Mouse (Mus musculus) urinary bladder, postnatal 36 days (tissue): ENCODE data around the gene Gprc5c.

Experiments used
- DNase-seq, 2 experiments: peaks; one replicate each; pipeline ENCODE4 v3.0.0; 2022; ENCODE audit warnings: low spot score in 2 of 2, mixed read lengths in 1 of 2

The Gprc5c gene

DNA sequence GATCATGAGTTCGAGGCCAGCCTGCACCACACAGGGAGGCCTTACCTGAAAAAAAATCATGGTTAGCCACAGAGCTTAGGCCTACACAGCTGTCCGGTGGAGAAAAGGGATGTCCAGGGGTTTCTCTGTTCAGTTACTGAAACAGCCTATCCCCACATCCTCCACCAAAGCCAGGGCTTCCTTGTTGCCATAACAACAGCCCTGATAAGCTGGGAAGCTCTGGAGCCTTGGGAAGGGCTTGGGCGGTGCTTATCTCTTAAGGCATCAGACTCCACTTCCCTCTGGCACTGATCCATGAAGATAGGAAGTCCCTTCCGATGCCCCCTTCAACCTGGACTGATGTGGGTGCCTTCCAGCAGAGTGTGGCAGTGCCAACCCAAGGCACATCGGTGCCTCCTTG lies 17.8 kb upstream of the Gprc5c start:
- DNase-seq = no peak

DNA sequence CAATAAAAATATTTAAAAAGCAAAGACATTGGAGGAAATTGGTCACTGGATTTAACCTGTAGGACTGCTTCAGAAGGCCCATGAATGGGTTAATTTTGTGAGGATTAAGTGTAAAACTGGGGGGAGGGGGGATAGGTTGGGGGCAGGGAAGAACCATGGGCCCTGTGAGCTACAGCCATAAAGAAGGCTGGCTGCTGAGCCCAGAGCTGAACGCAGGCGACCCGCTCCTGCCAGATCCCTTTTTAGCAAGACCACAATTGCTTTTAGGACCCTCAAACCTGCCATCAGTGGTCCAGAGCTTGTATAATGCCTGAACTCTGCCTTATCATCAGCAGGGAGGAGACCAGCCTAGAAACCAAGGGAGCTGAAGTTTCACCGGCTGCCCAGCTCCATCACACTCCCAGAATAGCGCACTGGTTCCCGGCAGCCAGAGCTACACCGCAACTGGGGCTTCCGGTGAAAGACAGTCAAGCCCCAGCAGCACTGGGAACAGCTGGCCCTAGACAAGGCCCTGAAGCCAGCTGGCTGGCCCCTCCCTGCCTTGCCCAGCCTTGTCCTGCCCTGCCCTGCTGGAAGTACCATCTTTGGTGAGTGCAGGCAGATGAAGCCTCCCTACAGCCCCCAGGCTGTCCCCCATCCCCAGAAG lies 7.0 kb upstream of the Gprc5c start:
- no peak for DNase-seq

DNA sequence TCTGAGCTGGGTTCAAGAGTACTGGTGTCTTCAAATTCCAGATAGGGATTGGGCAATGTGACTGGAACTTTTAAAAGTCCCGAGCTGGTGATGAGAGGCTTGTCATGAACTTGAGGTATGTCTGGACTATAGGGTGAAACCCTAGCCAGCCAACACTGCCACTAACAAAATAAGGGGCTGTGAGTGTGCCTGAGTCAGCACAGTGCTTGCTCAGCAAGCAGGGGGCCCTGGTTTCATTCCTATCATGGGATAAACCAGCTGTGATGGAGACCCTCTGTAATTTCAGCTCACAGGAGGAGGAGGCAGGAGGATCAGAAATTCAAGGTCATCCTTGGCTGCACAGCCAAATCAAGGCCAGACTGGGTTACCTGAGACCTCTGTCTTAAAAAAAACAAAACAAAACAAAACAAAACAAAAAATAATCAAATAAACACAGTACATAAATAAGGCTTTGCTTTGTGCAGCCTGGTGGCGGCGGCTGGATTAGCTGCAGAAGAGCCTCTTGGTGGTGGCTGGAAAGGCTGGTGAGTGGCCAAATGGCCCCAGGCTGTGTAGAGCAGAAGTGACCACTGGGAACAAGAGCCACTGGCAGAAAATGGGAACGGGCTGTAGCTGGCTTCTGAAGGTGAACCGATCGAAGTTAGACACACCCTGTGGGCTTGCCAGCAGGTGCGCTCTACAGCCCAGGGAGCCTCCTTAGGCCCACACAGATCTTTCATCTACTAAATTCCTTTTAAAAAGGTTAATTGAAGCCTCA lies 6.3 kb upstream of the Gprc5c start:
- DNase-seq = no peak

DNA sequence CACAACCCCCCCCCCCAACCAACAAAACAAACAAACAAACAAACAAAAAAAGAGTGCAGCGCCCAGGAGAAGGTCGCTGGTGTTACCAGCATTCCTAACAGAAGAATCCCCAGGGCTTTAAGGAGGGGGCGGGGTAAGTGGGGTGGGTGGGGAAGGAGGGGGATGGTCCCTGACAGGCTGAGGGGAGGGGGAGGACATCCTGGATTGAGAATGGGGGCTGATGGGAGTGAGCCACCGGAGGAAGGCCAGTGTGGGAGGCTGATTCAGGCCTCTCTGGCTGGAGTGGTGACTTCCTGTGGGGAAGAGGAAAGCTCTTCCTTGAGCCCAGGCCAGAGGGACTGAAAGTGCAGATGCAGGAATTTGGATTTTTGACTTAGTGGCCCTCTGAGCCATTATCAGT lies 4.6 kb upstream of the Gprc5c start:
- no peak for DNase-seq

DNA sequence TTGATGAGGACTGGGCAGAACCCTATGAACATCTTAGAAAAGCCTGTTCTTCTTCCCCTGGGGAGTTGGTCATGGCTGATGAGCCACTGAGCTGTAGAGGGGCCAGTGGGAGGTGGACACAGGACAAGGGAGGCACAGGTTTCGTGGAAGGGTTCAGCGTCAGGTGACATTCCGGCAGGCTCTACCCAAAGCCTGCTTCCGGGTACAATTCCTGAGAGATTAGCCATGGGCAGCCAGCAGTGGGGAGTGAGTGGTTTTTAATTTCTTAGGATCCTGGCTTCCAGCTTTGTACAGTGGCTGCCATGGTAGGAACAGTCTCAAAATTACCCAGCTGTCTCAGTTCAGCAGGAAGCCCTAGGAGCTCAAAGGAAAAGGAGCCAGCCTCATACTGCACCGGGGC lies 3.9 kb upstream of the Gprc5c start:
- DNase-seq = no peak

DNA sequence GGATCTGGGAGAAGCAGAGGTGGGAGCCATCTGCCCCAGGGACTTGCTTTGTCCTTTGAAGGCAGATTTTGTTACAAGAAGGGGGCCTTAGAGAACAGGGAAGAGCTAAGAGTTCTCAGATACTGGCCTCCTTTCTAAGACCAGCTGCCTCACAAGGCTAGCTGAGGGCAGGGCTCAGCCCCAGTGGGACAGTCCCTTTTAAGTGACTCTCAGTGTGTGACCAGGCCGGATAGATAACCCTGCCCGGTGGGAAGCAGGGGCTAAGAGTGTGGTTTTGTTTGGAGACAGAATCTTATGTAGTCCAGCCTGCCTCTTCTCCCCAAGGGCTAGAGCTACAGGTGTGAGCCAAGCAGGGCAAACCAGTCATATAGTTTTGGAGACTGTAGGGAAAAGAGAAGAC lies 1.4 kb upstream of the Gprc5c start:
- DNase-seq = no peak

DNA sequence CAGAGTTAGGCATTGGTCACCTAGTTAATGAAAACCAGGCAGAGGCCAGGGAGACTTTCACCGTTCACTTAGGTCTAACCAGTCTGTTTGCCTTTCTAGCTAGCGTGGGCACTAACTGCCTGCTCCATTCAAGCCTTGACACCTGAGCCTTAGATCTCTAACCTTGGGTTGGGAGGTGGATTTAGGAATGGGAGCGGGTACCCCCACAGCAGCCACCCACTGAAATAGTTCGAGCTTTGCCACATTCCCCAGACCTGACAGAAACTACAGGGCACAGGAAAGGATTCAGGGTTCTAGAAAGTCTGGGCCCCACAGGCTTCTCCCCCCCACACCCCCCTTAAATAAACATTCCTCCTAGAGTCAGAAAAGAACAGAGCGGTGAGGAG lies 893 bp upstream of the Gprc5c start:
- DNase-seq = no peak

DNA sequence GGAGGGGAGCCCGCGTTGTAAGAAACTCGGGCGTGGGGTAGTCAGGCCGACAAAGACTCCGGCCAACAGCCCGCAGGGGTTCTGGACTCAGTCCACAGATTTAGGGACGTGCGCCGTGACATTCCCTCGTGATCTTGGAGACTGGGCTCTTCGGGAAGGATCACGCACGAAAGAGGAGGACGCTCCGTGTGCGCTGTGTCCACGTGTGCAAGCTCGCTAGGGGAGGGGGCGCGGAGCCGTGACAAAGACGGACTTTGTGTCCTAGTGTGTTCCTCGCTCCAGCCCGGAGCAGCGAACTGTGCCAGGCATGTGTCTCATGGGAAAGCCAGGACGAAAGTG lies 286 bp downstream of the Gprc5c start:
- peak in 1 of 2 experiments; percentile 13 for DNase-seq

DNA sequence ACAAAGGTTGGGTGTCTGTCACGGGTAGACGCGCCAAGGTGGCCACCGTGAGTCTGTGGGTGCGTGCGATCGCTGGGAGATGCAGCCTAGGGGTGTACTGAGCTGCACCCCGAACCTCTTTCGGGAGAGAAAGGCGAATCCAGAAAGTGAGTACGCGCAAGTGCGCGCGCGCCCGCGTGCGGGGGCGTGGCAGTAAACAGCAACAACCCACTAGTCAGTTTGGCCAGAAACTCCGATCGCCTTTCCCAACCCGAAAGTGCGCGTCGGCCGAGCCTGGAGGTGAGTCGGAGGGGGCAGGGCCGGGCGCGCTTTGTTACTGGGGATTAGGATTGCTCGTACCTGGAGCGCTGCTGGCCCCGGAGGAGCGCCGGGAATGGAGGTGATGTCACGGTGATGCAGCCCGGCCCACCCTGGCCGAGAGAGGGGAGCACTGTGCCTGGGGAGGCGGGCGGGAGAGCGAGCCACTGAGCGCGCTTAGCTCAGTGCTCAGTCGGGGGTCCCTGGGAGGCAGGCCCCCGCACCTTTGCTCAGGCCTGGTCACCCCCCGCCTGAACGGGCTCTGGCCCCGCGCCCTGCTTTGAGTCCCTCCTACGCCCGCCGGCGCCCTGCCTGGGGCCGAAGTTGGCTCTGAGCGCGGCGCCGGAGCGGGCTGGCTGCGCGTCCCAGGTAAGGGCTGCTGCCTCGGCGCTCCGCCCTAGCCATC lies 807 bp downstream of the Gprc5c start:
- DNase-seq = peak; percentile 57 to 65

DNA sequence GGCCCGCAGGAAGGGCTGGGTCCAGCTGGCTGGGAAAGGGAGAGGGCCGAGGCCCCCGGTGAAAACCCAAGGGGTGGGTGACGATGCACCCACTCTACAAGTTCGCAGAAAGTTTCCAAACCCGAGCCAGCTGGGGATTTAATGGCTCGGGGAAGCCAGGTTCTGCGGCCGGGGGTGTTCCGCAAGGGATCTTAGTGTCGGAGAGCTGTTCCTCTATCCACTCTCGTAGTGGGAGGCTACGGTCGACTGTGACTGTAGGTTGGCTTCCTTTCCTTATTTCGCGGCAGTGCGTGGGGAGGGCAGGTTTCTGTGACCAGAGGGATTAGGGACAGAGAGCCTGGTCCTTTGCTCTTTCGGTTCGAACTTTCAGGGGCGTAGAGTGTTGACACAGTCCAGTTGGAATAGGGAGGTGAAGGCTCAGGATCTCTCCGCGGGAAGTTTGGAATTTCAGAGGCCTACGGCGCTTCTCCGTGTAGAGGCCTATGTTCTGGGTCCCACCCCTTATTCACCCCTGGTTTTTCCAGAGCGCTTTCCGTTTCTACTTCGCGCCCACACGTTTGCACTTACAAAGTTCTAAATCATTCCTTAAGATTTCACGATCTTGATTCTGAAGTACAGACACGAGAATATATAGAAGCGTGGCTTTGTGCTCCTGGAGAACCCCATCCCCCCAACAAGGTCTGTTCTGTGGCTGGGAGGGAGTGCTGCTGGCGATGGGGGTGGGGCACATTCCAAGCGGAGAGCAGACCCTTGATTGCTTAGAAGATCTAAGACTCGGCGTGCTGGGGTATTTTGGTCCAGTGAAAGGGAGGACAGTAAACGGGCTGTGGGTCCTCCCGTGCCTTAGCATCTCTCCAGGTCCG lies 1.6 kb downstream of the Gprc5c start:
- DNase-seq = no peak

DNA sequence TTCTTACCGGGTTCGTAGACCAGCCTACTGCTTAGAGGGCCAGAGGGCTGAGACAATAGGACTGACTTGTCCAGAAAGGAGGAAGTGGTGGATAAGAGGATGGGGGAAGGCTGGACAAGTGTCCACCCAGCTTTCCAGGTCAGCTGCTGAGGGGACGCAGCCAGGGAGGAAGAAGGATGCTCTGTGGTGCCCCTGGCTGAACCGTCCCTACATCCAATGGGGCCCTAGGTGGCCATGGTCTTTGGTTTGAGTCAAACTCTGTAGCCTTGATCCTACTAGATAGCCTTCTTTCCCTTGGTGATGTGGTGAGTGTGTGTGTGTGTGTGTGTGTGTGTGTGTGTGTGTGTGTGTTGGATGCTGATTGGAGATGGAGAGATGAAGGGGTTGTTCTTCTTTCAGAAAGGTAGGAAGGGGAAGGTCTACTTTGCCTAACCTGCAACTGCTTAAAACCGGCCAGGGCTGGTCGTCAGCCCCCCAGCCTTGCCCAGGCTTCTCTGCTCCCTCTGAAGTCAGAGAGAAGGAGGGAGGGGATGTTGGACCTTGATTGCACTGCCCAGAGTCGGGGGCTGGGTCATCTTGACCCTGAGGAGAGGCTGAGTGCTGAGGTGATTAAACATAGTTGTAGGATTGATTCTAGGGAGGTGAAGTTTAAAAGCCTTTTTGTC lies 2.4 kb downstream of the Gprc5c start:
- DNase-seq = no peak

DNA sequence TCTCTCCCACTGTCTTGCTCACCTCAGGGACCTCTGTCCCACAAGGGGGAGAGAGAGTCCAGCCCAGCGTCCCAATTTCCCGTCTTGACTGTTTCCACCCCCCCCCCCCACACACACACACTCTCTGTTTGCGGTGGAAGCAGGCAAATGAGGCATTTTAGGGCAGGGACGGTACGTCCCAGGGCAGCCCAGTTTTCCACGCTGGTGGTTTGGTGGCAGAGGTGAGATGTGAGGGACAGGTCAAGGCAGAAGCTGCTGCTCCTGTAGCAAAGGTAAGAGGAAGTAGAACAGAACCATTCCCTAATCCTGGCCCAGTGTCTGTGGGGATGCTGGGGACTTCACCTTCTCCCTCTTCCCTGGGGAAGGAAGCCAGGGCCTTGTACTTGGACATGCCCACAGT lies 3.6 kb downstream of the Gprc5c start:
- DNase-seq = no peak

DNA sequence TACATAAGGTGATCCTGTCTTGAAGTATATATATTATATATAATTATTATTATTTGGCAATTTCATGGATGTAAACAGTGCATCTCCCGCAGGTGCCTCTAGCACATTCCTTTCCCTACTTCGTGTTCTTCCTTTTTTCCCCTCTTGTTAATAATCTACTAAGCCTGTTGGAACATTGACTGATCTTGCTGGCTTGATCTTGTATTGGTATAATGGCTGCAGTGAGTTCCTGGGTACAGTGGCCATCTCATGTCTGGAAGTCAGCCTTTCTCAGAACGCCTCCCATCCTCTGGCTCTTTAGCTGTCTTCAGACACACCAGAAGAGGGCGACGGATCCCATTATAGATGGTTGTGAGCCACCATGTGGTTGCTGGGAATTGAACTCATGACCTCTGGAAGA lies 5.2 kb downstream of the Gprc5c start:
- no peak for DNase-seq

DNA sequence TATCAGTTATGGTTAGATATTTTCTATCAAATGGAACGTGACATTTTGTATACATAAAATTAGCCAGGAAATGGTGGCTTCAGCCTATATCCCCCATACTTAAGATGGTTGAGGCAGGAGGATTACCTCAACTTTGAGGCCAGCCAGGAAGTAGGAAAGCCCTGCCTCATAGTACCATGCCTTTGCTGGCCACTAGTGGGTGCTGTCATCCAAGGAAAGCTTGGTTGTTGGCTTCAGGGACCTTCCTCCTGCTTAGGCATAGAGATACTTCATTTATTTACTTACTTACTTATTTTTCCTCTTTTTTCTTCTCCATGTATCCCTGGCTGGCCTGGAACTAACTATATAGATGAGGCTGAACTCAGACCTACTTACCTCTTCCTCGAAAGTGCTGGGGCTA lies 7.7 kb downstream of the Gprc5c start:
- no peak for DNase-seq

DNA sequence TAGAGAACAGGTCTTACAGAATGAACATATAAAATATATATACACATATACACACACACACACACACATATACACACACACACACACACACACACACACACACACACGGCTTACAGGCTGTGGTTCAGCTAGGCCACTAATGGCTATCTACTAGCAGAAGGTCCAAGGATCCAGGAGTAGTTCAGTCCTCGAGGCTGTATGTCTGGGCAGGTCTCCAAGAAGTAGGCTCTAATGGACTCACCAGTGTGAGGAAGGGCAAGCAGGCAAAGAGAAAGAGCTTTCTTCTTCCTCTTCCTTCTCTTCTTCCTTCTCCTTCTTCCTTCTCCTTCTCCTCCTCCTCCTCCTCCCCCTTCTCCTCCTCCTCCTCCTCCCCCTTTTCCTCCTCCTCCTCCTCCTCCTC lies 10.1 kb downstream of the Gprc5c start:
- DNase-seq = no peak

DNA sequence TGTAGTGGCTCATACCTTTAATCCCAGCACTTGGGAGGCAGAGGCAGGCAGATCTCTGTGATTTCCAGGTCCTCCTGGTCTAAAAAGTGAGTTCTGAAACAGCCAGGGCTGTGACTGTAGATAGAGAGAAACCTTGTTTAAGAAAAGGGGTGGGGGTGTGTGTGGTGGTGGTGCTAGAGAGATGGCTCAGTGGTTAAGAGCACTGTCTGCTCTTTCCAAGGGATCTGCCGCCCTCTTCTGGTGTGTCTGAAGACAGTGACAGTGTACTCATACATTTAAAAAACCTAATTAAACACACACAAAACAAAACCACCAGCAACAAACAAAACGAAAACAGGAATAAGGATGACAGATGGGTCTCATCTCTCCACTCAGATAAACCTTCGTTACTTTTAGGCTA lies 11.7 kb downstream of the Gprc5c start:
- no peak for DNase-seq

DNA sequence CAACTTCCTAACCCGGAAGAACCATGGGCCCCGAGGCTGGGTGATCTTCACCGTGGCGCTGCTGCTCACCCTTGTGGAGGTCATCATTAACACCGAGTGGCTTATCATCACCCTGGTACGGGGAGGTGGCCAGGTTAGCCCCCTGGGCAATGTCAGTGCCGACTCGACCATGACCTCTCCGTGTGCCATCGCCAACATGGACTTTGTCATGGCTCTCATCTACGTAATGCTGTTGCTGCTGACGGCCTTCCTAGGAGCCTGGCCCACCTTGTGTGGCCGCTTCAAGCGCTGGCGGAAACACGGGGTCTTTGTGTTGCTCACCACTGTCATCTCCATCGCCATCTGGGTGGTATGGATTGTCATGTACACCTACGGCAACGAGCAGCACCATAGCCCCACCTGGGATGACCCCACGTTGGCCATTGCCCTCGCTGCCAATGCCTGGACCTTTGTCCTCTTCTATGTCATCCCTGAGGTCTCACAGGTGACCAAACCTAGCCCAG lies 13.0 kb downstream of the Gprc5c start:
- DNase-seq = no peak

DNA sequence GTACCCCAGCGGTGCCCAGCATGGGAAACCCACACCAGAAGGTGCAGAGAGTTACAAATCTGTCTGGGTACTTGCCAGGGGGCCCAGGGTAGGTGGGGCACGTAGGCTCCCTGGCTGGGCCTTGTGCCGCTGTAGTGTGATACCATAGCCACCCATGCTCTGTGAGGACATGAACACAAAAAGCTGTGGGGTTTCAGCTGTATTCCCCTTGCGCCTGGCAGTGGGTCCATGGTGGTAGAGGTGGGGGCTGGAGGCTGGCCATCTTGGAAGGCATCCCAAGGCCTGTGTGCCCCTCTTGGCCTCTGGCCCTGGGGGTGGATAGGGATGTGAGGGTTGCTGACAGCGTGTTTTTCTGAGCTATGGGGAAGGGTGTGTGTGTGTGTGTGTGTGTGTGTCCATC lies 15.0 kb downstream of the Gprc5c start:
- no peak for DNase-seq

DNA sequence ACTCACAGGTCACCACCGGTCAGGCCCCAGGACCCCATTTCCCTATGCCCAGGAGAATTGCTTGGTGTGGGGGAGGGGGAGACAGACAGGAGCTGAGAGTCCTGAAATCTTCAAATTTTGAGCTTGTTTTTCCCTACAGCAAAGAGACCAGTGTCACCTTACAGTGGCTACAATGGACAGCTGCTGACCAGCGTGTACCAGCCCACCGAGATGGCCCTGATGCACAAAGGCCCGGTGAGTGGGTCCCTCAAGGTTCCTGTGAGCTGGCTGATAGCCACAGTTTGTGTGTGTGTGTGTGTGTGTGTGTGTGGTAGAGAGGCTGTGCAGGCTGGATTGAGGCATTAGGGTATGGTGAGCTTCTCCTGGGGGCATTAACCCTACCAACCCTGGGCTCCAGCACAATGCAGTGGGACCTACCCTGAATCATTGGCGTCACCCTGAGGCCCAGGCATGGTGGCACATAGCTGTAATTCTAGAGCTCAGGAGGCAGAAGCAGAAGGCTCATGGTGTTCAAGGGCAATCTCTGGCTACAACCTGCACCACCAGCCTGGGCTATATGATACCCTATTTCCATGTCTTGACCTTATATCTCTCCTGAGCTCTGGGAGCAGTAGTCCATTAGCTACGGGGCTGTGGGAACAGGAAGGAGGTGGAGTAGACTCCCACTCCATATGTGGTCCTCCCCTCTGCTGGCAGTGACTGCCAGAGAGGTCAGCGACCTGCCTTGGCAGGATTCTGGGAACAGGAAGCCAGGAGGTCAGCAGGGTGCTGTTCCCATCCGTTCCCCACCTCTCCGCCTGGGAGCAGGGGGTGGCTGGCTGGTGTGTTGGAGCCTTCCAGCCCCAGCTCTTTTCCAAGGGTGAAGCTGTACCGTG lies 15.8 kb downstream of the Gprc5c start:
- no peak for DNase-seq
